Mouse (Mus musculus) liver, embryonic 14.5 days (tissue): ENCODE measurements at regions not wholly inside any gene's neighbourhood (a gene's known extent, or its start where the extent isn't known, plus 50 kb on each side); places are given as distances from the start of the nearest gene placed in this dataset.

Experiments
- ATAC-seq: fragments of 200-750 bp; cut with Nextera tagmentation; 2 replicates; pipeline ENCODE4 v1.8.0; 2017; ENCODE audit warnings: moderate number of reproducible peaks, mild to moderate bottlenecking, moderate library complexity; ENCODE audit not compliant: insufficient read depth
- DNase-seq, 3 experiments: peaks; one replicate each; pipeline ENCODE4 v3.0.0-alpha.2; 2012 to 2013; ENCODE audit warnings: low read depth in 3 of 3, low spot score in 3 of 3
- H3K27ac ChIP-seq: fragments of 300-500 bp; sonication (generic); 2 replicates; pipeline ENCODE4 v1.5.1; 2014; ENCODE audit warnings: moderate library complexity, mild to moderate bottlenecking, control low read depth, inconsistent platforms
- H3K27me3 ChIP-seq: fragments of 300-500 bp; sonication (generic); 2 replicates; pipeline ENCODE4 v1.6.1; 2014; ENCODE audit warnings: mild to moderate bottlenecking, low read length, moderate library complexity; ENCODE audit not compliant: control insufficient read depth, insufficient read depth
- H3K36me3 ChIP-seq: fragments of 300-500 bp; sonication (generic); replicated peaks from 2 replicates; pipeline ENCODE4 v1.6.1; 2014; ENCODE audit warnings: low read depth; ENCODE audit not compliant: control insufficient read depth, insufficient read depth
- H3K4me1 ChIP-seq, 2 experiments: fragments of 200-500 bp in 1 of 2; fragments of 300-500 bp in 1 of 2; sonication (generic) in 1 of 2; replicated peaks; 2 replicates each; pipeline ENCODE4 v1.6.1; 2012 to 2014; ENCODE audit warnings: antibody characterized with exemption in 1 of 2, inconsistent platforms in 1 of 2, low read length in 1 of 2; ENCODE audit not compliant: control insufficient read depth in 2 of 2, insufficient read depth in 2 of 2
- H3K4me2 ChIP-seq: fragments of 300-500 bp; sonication (generic); 2 replicates; pipeline ENCODE4 v1.6.1; 2014; ENCODE audit warnings: low read depth, mild to moderate bottlenecking, control low read depth, moderate library complexity
- H3K4me3 ChIP-seq, 2 experiments: fragments of 200-500 bp in 1 of 2; fragments of 300-500 bp in 1 of 2; sonication (generic) in 1 of 2; 2 replicates each; pipeline ENCODE4 v1.5.1; 2012 to 2014; ENCODE audit warnings: low read depth in 2 of 2, low read length in 2 of 2, mild to moderate bottlenecking in 2 of 2, control low read depth in 1 of 2, inconsistent platforms in 1 of 2, moderate library complexity in 1 of 2; ENCODE audit not compliant: insufficient read depth in 1 of 2
- H3K9ac ChIP-seq: fragments of 300-500 bp; sonication (generic); replicated peaks from 2 replicates; pipeline ENCODE4 v1.6.1; 2014; ENCODE audit warnings: mild to moderate bottlenecking, control low read depth, moderate library complexity
- H3K9me3 ChIP-seq: fragments of 300-500 bp; sonication (generic); 2 replicates; pipeline ENCODE4 v1.6.1; 2016; ENCODE audit warnings: low read length, mixed read lengths; ENCODE audit not compliant: control insufficient read depth
- CTCF ChIP-seq: IDR thresholded peaks from 2 replicates; pipeline ENCODE4 v1.5.1; 2016; ENCODE audit warnings: antibody characterized with exemption, low read depth, control low read depth
- EP300 ChIP-seq: IDR thresholded peaks from 2 replicates; pipeline ENCODE4 v1.6.1; 2016; ENCODE audit warnings: antibody characterized with exemption, low read depth
- WGBS: fragments of 180-500 bp; shearing (Covaris S2); extraction: QIAGEN DNeasy Blood & Tissue Kit; methylation state at CpG from one replicate; pipeline ENCODE4 v1.1.7; 2014; ENCODE audit not compliant: insufficient replicate concordance; 5-methylcytosine and 5-hydroxymethylcytosine counted together

GRCm38 (mm10) chr10:3662156-3662555 is 78.0 kb upstream of the Plekhg1 start:
- H3K27me3 ChIP-seq, result no peaks in the 10 kb centered on the region
- no peak for DNase-seq
- no peaks in the 10 kb centered on the region for H3K4me1 ChIP-seq
- H3K9me3 ChIP-seq, result no peaks in the 10 kb centered on the region
- no peak overlapping the region for H3K4me2 ChIP-seq
- no peak overlapping the region for H3K4me3 ChIP-seq
- 51% methylated on average over 2 of the region's 2 CpGs for WGBS
- no peak for ATAC-seq
- TF ChIP-seq CTCF (no peak), EP300 (no peak)
- no peaks in the 10 kb centered on the region for H3K36me3 ChIP-seq
- H3K27ac ChIP-seq, result no peak overlapping the region
- no peak overlapping the region for H3K9ac ChIP-seq

GRCm38 (mm10) chr10:3662571-3662970 is 77.6 kb upstream of the Plekhg1 start:
- WGBS, result 23% methylated on average over 1 of the region's 1 CpGs

GRCm38 (mm10) chr10:3663296-3663695 is 76.9 kb upstream of the Plekhg1 start:
- no peak for TF ChIP-seq EP300
- TF ChIP-seq CTCF, result no peak
- Histone ChIP-seq H3K27me3 (no peaks in the 10 kb centered on the region), H3K4me1 (no peaks in the 10 kb centered on the region), H3K36me3 (no peaks in the 10 kb centered on the region), H3K9ac (no peak overlapping the region), H3K9me3 (no peaks in the 10 kb centered on the region), H3K4me3 (no peak overlapping the region), H3K27ac (no peak overlapping the region), H3K4me2 (no peak overlapping the region)
- no peak for DNase-seq
- no peak for ATAC-seq

More at GRCm38 (mm10) chr10:3662571-3662970, 77.6 kb upstream of the Plekhg1 start:
- H3K9me3 ChIP-seq, result no peaks in the 10 kb centered on the region
- no peaks in the 10 kb centered on the region for H3K27me3 ChIP-seq
- DNase-seq, result no peak
- no peaks in the 10 kb centered on the region for H3K4me1 ChIP-seq
- no peak overlapping the region for H3K4me2 ChIP-seq
- no peak overlapping the region for H3K4me3 ChIP-seq
- no peak overlapping the region for H3K27ac ChIP-seq
- no peaks in the 10 kb centered on the region for H3K36me3 ChIP-seq
- no peak for TF ChIP-seq EP300
- TF ChIP-seq CTCF, result no peak
- no peak for ATAC-seq
- no peak overlapping the region for H3K9ac ChIP-seq

- H3K36me3 ChIP-seq, result no peaks in the 10 kb centered on the region
- no peaks in the 10 kb centered on the region for H3K27me3 ChIP-seq
- no peak overlapping the region for H3K4me3 ChIP-seq
- H3K27ac ChIP-seq, result no peak overlapping the region
- DNase-seq (no peak), ATAC-seq (no peak)
- no peaks in the 10 kb centered on the region for H3K9me3 ChIP-seq
- no peaks in the 10 kb centered on the region for H3K4me1 ChIP-seq
- no peak overlapping the region for H3K4me2 ChIP-seq
- no peak for TF ChIP-seq EP300
- TF ChIP-seq CTCF, result no peak
- no peak overlapping the region for H3K9ac ChIP-seq
- 33% methylated on average over 2 of the region's 2 CpGs for WGBS
These were observed 55.7 kb upstream of the Plekhg1 start for GRCm38 (mm10) chr10:3684481-3684880.
